Mouse (Mus musculus): ENCODE measurements around the gene Ptk7. TPM values are rescaled to one million over a fixed set of nuclear protein-coding genes. Genes with fewer than 3 reads are reported as not detected.

Ptk7 gene
- total and polyA plus RNA-seq, 2 experiments from 2014 or later, result 19.7 to 56.6 TPM

DNA sequence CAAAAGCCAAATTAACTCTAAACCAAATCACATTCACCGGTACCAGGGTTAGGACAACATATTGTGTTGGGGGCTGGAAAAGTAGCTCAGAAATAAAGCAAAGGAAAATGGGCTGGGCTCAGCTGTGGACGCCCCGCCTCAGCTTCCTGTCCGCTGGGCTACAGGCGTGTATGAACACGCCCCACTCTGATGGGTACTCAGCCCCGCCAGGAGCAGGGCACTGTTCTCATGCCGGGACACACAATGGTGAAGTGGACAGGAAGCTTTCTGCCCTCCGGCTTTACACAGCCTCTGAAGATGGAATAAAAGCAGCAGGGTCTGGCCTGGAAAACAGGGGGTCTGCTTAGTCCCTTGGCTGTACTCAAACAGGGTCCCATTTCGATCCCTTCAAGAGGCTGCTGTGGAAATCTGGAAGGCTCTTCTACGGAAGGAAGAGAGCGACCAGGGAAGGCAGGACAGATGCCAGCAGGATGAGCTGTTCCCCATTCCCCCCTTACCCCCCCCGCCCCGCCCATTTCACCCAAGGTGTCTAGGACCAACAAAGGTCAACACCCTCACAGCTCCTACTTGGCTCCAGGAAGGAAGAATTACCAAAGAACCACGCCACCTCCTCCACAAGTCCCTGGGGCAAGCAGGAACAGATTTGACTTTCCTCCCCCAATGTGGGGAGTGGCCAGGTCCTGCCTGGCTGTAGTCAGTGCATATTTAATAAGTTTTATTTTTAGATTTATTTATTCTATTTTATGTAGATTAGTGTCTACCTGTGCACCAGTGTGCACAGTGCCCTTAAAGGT, 19.4 kb downstream of the Ptk7 start:
- no peak for ATAC-seq
- Histone ChIP-seq H3K27me3 (ENCODE audit: insufficient read depth, low read length) (no peaks in the 10 kb centered on the region), H3K4me1 (ENCODE audit: insufficient read depth) (peaks cover 5% of the 10 kb centered on the region; the same call in 1 of the 2 replicates), H3K27ac (ENCODE audit: low read depth, low read length) (no peak overlapping the region), H3K9me3 (ENCODE audit: low read length) (no peaks in the 10 kb centered on the region), H3K4me3 (ENCODE audit: low read depth, low read length) (no peak overlapping the region), H3K9ac (no peak overlapping the region), H3K36me3 (ENCODE audit: insufficient read depth) (peaks cover 2% of the 10 kb centered on the region; the same call in 1 of the 2 replicates), H3K4me2 (ENCODE audit: low read depth) (no peak overlapping the region)
- no peak for DNase-seq
- WGBS, result 57% methylated on average over 15 of the region's 15 CpGs
- no peak for TF ChIP-seq CTCF (IDR thresholded peaks at IDR 0.05; ENCODE audit: low read depth)

DNA sequence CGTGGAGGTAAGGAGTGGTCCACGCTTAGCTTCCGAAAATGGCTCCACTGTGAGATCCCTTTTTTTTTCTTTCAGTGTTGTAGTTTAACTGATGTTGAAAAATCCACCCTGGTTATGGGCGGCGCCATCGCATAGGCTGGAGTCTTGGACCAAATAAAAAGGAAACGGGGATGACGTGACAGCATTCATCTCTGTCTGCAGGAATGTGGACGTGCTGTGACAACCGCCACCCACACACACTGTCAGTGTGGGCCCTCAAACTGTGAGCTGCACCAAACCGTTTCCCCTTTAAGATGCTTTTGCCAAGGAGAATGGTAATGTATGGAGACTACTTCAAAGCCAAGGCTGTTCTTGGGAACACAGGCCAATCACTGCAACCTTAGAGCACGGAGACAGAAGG, 23.3 kb downstream of the Ptk7 start:
- ATAC-seq (peak; percentile 38), DNase-seq (no peak)
- H3K27me3 ChIP-seq (ENCODE audit: insufficient read depth, low read length), result no peaks in the 10 kb centered on the region
- TF ChIP-seq CTCF (IDR thresholded peaks at IDR 0.05; ENCODE audit: low read depth), result no peak
- H3K9ac ChIP-seq, result no peak overlapping the region
- no peak overlapping the region for H3K4me3 ChIP-seq (ENCODE audit: low read depth, low read length)
- 69% methylated on average over 12 of the region's 12 CpGs for WGBS
- H3K36me3 ChIP-seq (ENCODE audit: insufficient read depth), result peaks cover 2% of the 10 kb centered on the region; the same call in 1 of the 2 replicates
- H3K9me3 ChIP-seq (ENCODE audit: low read length), result no peaks in the 10 kb centered on the region
- H3K4me1 ChIP-seq (ENCODE audit: insufficient read depth), result peaks cover 6% of the 10 kb centered on the region; the same call in 1 of the 2 replicates
- H3K27ac ChIP-seq (ENCODE audit: low read depth, low read length), result no peak overlapping the region
- no peak overlapping the region for H3K4me2 ChIP-seq (ENCODE audit: low read depth)

DNA sequence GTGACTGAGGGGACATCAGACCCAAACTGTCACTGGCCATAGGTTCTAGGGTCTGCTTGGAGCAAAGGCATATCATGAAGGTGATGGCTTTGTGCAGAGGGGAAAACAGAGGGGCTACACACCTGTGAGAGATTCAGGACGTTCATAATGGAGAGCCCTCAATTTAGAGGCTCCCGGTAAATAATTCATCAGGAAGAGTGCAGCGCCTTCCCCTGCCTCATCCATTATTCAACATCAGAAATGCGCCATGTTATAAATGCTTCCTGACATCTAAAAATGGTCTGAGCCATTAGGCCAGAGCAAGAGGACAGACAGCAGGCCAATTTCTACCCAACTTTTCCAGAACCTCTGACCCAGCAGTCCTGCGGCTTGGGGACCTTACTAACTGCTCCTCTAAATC, 24.2 kb downstream of the Ptk7 start:
- H3K9me3 ChIP-seq (ENCODE audit: low read length), result no peaks in the 10 kb centered on the region
- H3K4me2 ChIP-seq (ENCODE audit: low read depth), result no peak overlapping the region
- WGBS, result 49% methylated on average over 5 of the region's 5 CpGs
- H3K27me3 ChIP-seq (ENCODE audit: insufficient read depth, low read length), result no peaks in the 10 kb centered on the region
- H3K27ac ChIP-seq (ENCODE audit: low read depth, low read length), result no peak overlapping the region
- TF ChIP-seq CTCF (IDR thresholded peaks at IDR 0.05; ENCODE audit: low read depth), result no peak
- ATAC-seq, result no peak
- no peak for DNase-seq
- H3K4me3 ChIP-seq (ENCODE audit: low read depth, low read length), result no peak overlapping the region
- no peaks in the 10 kb centered on the region for H3K36me3 ChIP-seq (ENCODE audit: insufficient read depth)
- peaks cover 6% of the 10 kb centered on the region; the same call in 1 of the 2 replicates for H3K4me1 ChIP-seq (ENCODE audit: insufficient read depth)
- no peak overlapping the region for H3K9ac ChIP-seq

DNA sequence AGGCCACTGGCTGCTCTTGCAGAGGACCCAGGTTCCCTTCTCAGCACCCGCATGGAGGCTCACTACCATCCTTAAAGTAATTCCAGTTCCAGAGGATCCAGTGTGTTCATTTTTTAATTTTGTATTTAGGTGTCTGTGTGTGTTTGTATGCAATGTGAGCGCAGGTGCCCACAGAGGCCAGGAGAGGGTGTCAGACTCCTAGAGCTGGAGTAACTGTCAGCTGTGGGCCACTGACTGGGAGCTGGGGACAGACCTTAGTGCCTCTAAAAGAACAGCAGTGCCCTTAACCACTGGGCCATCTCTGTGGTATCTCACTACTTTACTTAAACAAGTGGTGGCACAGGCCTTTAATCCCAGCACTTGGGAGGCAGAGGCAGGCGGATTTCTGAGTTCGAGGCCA, 26.1 kb downstream of the Ptk7 start:
- 99% methylated on average over 4 of the region's 4 CpGs for WGBS

DNA sequence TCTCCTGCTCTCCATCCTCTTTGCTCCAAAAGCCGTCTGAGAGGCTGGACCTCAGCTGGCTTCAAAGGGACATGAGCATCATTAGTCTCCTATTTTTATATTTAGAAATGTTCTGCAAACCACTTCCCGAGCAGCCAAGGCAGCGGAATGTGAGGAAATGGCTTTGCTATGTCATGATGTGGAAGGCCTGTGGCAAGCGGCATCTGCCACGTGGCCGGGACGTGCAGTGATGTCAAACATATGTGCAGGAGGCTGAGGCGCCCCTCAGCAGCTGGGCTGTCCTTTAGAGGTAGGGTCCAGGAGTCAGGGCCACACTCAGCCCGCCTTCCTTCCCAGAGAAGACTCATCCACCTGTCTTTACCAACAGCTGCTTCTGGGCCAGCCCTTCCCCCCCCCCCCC, 27.1 kb downstream of the Ptk7 start:
- Histone ChIP-seq H3K4me3 (ENCODE audit: low read depth, low read length) (no peak overlapping the region), H3K27ac (ENCODE audit: low read depth, low read length) (no peak overlapping the region), H3K4me2 (ENCODE audit: low read depth) (no peak overlapping the region), H3K9ac (no peak overlapping the region), H3K9me3 (ENCODE audit: low read length) (no peaks in the 10 kb centered on the region), H3K27me3 (ENCODE audit: insufficient read depth, low read length) (no peaks in the 10 kb centered on the region), H3K4me1 (ENCODE audit: insufficient read depth) (peaks cover 6% of the 10 kb centered on the region; the same call in 1 of the 2 replicates), H3K36me3 (ENCODE audit: insufficient read depth) (no peaks in the 10 kb centered on the region)
- WGBS, result 80% methylated on average over 9 of the region's 9 CpGs
- DNase-seq (no peak), ATAC-seq (no peak)
- TF ChIP-seq CTCF (IDR thresholded peaks at IDR 0.05; ENCODE audit: low read depth), result no peak

More for the DNA sequence above, 26.1 kb downstream of the Ptk7 start:
- TF ChIP-seq CTCF (IDR thresholded peaks at IDR 0.05; ENCODE audit: low read depth), result no peak
- Histone ChIP-seq H3K36me3 (ENCODE audit: insufficient read depth) (no peaks in the 10 kb centered on the region), H3K4me2 (ENCODE audit: low read depth) (no peak overlapping the region), H3K27ac (ENCODE audit: low read depth, low read length) (no peak overlapping the region), H3K4me1 (ENCODE audit: insufficient read depth) (peaks cover 6% of the 10 kb centered on the region; the same call in 1 of the 2 replicates), H3K9ac (no peak overlapping the region), H3K9me3 (ENCODE audit: low read length) (no peaks in the 10 kb centered on the region), H3K4me3 (ENCODE audit: low read depth, low read length) (no peak overlapping the region), H3K27me3 (ENCODE audit: insufficient read depth, low read length) (no peaks in the 10 kb centered on the region)
- no peak for ATAC-seq
- DNase-seq, result no peak

DNA sequence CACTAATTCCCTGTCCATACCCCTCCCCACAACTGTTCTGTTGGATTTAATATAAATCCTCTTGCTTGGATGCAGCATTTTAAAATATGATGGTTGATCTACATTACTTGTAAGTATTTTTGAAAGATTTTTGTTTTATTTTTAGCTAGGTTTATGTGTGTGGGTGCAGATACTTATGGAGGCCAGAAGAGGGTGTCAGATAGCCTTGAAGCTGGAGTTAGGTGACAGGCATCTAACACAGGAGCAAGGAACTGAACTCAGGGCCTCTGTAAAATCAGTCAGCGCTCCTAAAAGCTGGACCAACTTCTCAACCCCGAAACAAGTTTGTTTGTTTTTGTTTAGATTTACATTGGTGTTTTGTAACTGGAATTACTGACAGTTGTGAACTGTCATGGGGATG, 28.7 kb downstream of the Ptk7 start:
- DNase-seq, result no peak

DNA sequence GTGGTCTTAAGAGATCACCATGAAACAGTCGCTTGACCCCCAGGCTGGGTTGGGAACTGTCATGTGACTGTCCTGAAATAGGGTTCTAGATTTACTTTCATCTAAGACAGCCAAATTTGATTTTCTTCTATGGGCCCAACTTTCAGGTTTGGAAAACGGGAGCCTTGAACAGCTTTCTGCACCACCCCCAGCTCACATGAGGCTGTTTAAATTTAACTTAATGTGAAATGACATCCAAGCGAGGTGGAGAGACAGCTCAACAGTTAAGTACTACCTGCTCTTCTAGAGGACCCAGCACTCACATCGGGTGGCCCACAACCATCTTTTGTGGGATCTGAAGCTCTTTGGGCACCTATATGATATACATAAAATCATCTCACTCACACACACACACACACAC, 30.3 kb downstream of the Ptk7 start:
- H3K4me2 ChIP-seq (ENCODE audit: low read depth), result no peak overlapping the region
- H3K4me3 ChIP-seq (ENCODE audit: low read depth, low read length), result no peak overlapping the region
- no peaks in the 10 kb centered on the region for H3K27me3 ChIP-seq (ENCODE audit: insufficient read depth, low read length)
- no peak overlapping the region for H3K9ac ChIP-seq
- DNase-seq (no peak), ATAC-seq (no peak)
- WGBS, result 77% methylated on average over 4 of the region's 4 CpGs
- no peak for TF ChIP-seq CTCF (IDR thresholded peaks at IDR 0.05; ENCODE audit: low read depth)
- H3K36me3 ChIP-seq (ENCODE audit: insufficient read depth), result no peaks in the 10 kb centered on the region
- H3K4me1 ChIP-seq (ENCODE audit: insufficient read depth), result no peaks in the 10 kb centered on the region
- H3K27ac ChIP-seq (ENCODE audit: low read depth, low read length), result no peak overlapping the region
- H3K9me3 ChIP-seq (ENCODE audit: low read length), result no peaks in the 10 kb centered on the region

More for the DNA sequence above, 28.7 kb downstream of the Ptk7 start:
- Histone ChIP-seq H3K4me2 (ENCODE audit: low read depth) (no peak overlapping the region), H3K27ac (ENCODE audit: low read depth, low read length) (no peak overlapping the region), H3K9me3 (ENCODE audit: low read length) (no peaks in the 10 kb centered on the region), H3K4me1 (ENCODE audit: insufficient read depth) (peaks cover 6% of the 10 kb centered on the region; the same call in 1 of the 2 replicates), H3K27me3 (ENCODE audit: insufficient read depth, low read length) (no peaks in the 10 kb centered on the region), H3K9ac (no peak overlapping the region), H3K36me3 (ENCODE audit: insufficient read depth) (no peaks in the 10 kb centered on the region), H3K4me3 (ENCODE audit: low read depth, low read length) (no peak overlapping the region)
- ATAC-seq, result no peak
- TF ChIP-seq CTCF (IDR thresholded peaks at IDR 0.05; ENCODE audit: low read depth), result no peak
- 92% methylated on average over 2 of the region's 2 CpGs for WGBS

Data from forebrain, postnatal 0 days (tissue).